Mouse (Mus musculus): ENCODE measurements at regions not wholly inside any gene's neighbourhood (a gene's known extent, or its start where the extent isn't known, plus 50 kb on each side); places are given as distances from the start of the nearest gene placed in this dataset.

- TF ChIP-seq CTCF (conservative IDR thresholded peaks at IDR 0.05; ENCODE audit: low read length), result no peak
- no peak for TF ChIP-seq POU5F1 (IDR thresholded peaks at IDR 0.05; ENCODE audit: borderline replicate concordance, low read length)
- no peak for TF ChIP-seq NANOG (IDR thresholded peaks at IDR 0.05; ENCODE audit: borderline replicate concordance, low read length)
These were observed 74.9 kb downstream of the Tmsb4x start for GRCm38 (mm10) chrX:167134250-167134649.
